Mouse (Mus musculus): ENCODE results near the gene Plcb1.

Plcb1 gene

DNA sequence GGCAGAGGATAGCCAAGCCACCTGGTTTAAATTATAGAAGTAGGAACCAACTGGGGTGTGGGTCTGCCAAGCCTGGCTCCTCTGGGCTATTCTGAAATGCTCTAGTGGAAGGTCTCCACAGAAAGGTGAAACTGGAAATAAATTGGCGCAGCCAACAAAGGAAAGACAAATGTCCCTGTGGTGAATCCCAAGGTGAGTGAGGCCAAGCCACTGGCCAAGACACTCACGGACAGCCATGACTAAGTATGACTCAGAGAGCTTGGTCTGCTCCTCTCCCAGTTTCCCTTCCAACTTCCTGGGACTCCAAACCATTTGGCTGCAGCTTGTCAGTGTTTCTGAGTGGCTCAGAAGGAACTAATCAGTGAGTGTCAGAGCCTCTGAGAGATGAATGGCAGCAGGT, 126.7 kb downstream of the Plcb1 start:
- no peak for DNase-seq (ENCODE audit: low spot score in 2 of 2)

GRCm38 (mm10) chr2:134913542-134913941, 127.7 kb downstream of the Plcb1 start:
- DNase-seq (ENCODE audit: low spot score in 2 of 2), result no peak

GRCm38 (mm10) chr2:134914091-134914550, 128.3 kb downstream of the Plcb1 start:
- DNase-seq (ENCODE audit: low spot score in 2 of 2), result no peak

DNA sequence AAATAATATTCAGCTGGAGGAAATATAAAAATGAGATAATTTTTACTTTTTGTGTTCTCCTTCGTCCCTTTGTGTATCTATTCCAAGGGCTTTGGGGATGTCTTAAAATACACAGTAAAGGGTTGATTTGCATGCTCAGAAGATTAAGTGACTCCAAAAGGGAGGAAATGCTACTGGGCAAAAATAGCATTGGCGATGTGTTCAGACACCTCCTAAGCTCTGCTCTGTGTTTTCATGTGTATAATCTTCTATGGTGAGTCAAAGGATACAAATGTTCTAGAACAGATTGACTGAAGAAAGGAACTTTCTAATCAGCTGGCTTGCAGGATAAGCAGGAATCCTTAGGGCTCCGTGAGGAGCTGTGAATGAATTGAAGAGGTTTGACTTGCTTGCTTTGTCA, 129.2 kb downstream of the Plcb1 start:
- no peak for DNase-seq (ENCODE audit: low spot score in 2 of 2)

DNA sequence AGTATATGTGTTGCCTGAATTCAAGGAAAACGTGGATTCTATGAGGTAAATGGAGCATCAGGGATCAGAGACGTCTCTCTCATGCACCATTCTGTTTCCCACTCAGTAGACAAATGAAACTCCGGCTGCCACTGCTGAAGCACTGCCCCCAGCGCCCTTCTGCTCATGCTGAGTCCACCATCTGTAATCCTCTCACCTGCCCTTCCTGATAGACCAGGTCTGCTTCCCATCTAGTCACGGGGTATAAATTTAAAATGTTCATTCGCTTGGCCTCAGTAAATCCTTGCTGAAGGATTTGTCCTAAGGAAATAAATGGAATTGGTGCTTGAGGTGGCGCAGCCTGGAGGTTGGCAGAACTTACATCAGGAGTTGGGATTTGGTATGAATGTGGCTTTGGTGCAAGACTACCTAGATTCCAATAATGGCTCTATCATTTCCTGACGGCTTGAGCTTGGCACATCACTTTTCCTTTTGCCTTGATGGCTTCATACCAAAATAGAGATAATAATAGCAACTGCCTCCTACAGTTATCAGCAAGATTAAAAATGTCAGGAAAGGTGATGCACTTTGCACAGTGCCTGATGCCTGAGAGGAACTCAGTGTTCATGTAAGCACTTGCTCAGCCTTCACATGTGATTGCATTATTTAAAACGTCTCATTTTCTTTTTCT, 134.9 kb downstream of the Plcb1 start:
- no peak for DNase-seq (ENCODE audit: low spot score in 2 of 2)

- no peak for DNase-seq (ENCODE audit: low spot score in 2 of 2)
Measured at GRCm38 (mm10) chr2:134922636-134923375, 136.9 kb downstream of the Plcb1 start.

DNA sequence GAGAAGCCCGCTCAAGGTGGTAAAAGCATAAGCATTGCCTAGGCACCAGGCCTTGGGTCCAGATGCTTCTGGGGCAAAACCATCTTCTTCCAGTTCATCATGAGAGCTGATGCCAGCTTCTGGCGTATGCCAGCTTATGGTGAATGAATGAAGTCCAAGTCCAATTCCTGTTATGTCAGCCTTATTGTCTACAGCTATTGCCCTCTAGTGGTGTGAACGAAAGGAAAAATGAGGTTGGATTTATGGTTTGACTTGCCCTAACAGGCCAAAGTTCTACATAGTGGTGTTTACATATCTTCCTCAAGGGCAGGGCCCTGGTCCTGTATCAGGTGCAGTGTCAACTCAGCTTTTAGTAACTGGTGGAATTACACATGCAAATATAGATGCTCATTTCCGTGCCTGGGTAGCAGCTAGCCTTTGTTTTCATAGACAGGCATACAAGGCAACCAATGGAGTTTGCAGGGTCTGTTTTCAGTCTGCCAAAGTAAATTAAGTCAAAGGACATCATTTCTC, 138.3 kb downstream of the Plcb1 start:
- no peak for DNase-seq (ENCODE audit: low spot score in 2 of 2)

GRCm38 (mm10) chr2:134926266-134926665, 140.4 kb downstream of the Plcb1 start:
- no peak for DNase-seq (ENCODE audit: low spot score in 2 of 2)

GRCm38 (mm10) chr2:134927072-134927471, 141.2 kb downstream of the Plcb1 start:
- DNase-seq (ENCODE audit: low spot score in 2 of 2), result no peak

DNA sequence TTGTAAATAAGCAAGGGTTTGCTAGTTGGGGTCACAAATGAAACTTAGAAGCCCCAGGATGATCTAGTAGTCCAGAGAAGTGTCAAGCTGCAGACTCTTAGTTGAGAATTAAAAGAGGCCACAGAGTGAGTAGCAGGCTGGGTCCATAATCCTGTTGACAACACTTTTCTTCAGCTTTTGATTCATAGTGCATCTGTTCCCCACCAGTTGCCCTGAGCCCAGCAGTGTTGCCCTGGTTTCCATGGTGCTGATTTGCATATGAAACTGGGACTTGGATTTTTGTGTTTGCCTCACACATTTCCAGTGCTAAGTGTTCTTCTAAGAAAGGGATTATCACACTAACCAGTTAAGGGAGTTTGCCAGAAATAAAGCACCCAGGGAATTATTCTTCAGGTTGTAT, 143.6 kb downstream of the Plcb1 start:
- peak; percentile 68 to 85 for DNase-seq (ENCODE audit: low spot score in 2 of 2)

GRCm38 (mm10) chr2:134930961-134931360, 145.1 kb downstream of the Plcb1 start:
- DNase-seq (ENCODE audit: low spot score in 2 of 2), result no peak

DNA sequence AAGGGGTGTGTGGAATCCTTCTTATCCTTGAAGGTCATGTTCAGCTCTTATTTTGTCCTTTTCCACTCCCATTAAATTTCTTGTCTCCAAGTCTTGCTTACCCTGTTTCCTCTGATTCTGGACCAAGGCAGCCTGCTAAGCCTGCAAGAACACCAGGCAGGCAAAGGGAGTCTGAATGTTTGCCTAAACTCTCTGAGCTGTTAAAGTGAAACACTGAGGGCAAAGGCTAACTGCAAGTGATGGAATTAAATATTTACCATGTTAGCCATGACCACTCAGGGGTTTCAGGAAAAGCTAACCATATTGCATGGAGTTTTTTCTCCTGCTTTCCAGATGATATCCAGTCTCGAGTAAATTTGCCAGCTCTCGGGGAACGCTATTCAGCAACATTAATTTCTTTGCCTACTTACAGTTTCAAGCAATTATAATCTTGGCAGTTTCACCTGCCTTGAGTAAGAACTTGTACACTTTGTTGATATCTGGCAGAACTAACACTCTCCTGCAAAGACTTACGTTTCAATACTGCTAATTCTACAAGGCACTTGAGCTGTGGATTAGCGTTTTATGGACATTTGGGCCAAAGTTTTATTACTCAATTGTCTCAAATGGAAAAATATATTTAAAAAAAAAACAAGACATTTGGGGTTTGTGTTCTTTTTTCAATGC, 146.0 kb downstream of the Plcb1 start:
- DNase-seq (ENCODE audit: low spot score in 2 of 2), result no peak

- DNase-seq (ENCODE audit: low spot score in 2 of 2), result no peak
Measured at GRCm38 (mm10) chr2:134935469-134935868, 149.6 kb downstream of the Plcb1 start.

DNA sequence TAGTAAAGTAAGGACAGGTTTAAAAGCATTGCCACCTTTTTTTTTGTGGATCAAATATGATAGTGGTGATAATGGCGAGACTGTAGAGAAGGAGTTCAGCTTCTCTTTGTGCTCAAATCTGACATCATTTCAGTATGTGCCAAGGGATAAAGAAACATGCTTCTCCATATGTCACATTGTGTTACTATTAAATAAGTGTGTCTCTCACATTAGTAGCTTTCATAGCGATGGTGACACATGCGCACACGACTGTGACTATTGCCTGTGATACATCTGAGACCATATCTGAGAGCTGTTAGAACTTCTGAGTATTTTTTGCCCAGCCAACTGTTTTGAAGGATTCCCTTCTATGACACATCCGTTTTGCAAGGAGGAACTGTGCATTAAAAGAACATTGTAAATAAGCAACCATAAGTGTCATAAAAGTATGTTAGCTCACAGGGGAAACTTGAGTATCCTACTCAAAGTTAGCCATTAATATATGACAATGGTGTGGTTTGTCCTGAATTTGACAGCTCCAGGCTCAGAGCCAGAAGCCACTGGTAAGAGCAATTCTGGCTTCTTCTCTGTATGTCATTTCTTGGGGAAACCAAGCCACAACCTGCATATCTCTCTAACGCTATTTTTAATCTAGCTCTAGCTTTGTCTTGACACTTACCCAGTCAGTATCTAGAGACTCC, 150.2 kb downstream of the Plcb1 start:
- DNase-seq (ENCODE audit: low spot score in 2 of 2), result no peak

GRCm38 (mm10) chr2:134937666-134938065, 151.8 kb downstream of the Plcb1 start:
- no peak for DNase-seq (ENCODE audit: low spot score in 2 of 2)

- DNase-seq (ENCODE audit: low spot score in 2 of 2), result no peak
Measured at GRCm38 (mm10) chr2:134942039-134942438, 156.2 kb downstream of the Plcb1 start.

DNA sequence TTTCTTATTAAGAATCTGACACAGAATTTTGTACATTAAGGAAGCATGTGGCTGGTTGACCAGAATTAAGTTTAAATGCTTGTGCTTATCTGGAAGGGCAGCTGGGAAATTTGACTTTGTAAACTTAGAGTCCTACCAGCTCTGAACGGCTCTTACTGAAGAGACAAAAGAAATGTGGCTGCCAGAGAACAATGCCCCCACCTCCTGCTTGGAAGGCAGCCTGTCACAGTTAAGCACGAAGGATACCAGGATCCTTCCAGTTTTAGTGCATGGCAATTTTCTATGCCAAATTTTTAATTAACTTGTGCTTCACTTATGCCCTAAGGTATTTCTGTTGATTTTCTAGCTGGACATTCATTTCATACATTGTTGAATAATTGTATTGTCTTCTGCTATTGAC, 157.1 kb downstream of the Plcb1 start:
- no peak for DNase-seq (ENCODE audit: low spot score in 2 of 2)

GRCm38 (mm10) chr2:134946331-134946730, 160.5 kb downstream of the Plcb1 start:
- no peak for DNase-seq (ENCODE audit: low spot score in 2 of 2)

DNA sequence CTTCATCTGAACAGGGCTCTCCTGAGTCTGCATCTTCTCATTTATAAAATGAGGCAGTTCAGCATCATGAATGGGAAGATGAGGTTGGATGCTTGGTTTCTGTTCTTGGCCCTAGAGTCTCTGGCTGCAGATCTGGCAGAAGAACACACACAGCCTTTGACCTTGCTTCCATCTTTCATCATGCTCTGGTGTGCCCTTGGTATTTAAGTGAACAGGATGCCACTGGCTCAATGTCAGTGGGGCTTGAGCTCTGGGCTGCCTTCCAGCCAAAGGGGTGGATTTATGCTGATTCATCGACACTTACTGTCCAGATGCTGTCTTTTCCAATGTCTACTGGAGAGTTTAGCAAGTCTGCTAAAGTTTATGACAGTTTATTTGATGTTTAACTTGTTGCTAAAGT, 161.0 kb downstream of the Plcb1 start:
- DNase-seq (ENCODE audit: low spot score in 2 of 2), result no peak

GRCm38 (mm10) chr2:134952088-134952487, 166.2 kb downstream of the Plcb1 start:
- no peak for DNase-seq (ENCODE audit: low spot score in 2 of 2)

GRCm38 (mm10) chr2:134956436-134956835, 170.6 kb downstream of the Plcb1 start:
- no peak for DNase-seq (ENCODE audit: low spot score in 2 of 2)

- DNase-seq (ENCODE audit: low spot score in 2 of 2), result no peak
Measured at GRCm38 (mm10) chr2:134966131-134966530, 180.3 kb downstream of the Plcb1 start.
